Mouse (Mus musculus) thymus, adult 18-20 months (tissue): ENCODE measurements around the gene Hdac5.
A peak's percentile ranks its signal among the peaks of the same experiment; 100 is the strongest.

ENCODE experiments used
- DNase-seq, 2 experiments: peaks; one replicate each; pipeline ENCODE4 v3.0.0; 2022; ENCODE audit warnings: mixed read lengths in 2 of 2

Hdac5 gene

GRCm38 (mm10) chr11:102230006-102230741, at the start of gene Hdac5:
Gene Hdac5, minus strand, starts transcription at chr11:102230166.
- peak; percentile 94 to 96 for DNase-seq

- DNase-seq, result no peak
Observed at GRCm38 (mm10) chr11:102279595-102279994, 49.6 kb upstream of the Hdac5 start.

- DNase-seq, result no peak
Observed at GRCm38 (mm10) chr11:102277754-102278153, 47.8 kb upstream of the Hdac5 start.

GRCm38 (mm10) chr11:102276411-102276915, 46.5 kb upstream of the Hdac5 start:
- DNase-seq, result no peak

GRCm38 (mm10) chr11:102268520-102269244, 38.7 kb upstream of the Hdac5 start, which contains the start of gene Asb16:
Gene Asb16, plus strand, starts transcription at chr11:102268743.
- no peak for DNase-seq

GRCm38 (mm10) chr11:102267480-102267879, 37.5 kb upstream of the Hdac5 start:
- peak; percentile 23 to 24 for DNase-seq

DNA sequence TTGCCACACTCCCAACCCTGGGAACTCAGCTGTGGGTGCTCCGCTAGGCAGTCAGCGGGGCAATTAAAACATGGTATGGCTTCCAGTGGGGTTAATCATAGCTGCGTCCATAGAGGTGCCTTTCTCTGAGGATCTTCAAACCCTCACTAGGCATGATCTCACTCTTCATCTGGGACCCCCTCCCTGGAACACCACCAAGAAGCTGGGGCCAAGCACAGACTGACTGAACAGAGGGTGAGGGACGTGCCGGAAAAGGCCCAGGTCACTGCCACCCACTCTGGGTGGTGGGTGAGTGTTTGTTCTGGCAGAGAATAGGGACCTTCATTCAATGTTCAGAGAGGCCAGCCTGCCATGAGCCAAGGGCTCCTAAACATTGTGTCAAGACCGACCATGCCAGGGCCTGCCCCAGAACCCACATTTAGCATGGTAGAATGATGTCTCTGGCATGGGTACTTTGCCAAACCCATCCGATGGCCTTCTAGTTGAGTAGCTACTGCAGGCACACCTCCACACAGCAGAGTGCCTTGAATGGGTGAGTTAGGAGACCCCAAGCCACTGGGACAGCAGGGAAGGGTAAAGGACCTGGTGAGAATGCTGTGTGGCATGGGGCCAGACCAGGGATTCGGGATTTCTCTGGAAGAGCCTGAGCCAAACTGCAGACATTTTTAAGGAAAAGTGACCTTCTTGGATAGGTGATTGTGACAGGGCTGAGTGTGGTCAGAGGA, 36.8 kb upstream of the Hdac5 start:
- DNase-seq, result no peak

GRCm38 (mm10) chr11:102265816-102266215, 35.9 kb upstream of the Hdac5 start:
- DNase-seq, result no peak

DNA sequence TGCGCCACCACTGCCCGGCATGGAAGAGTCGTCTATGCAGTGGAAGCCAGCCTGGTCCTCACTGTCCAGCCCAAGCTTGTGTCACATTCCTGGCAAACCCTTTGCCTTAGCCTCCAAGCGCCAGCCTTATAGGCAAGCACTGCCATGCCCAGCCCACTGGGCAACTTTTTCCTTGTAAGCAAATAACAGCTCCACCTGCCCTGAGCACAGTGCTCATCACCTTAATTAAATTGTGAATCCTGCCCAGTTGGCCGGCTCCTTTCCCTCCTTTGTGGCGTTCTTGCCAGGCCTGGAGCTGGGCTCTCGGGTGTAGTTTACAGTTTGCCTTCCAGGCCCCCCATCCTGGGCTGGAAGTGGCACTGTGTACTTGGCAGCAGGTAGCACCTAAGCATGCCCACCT, 33.2 kb upstream of the Hdac5 start:
- DNase-seq, result no peak

- DNase-seq, result no peak
Observed at GRCm38 (mm10) chr11:102258521-102258920, 28.6 kb upstream of the Hdac5 start.

DNA sequence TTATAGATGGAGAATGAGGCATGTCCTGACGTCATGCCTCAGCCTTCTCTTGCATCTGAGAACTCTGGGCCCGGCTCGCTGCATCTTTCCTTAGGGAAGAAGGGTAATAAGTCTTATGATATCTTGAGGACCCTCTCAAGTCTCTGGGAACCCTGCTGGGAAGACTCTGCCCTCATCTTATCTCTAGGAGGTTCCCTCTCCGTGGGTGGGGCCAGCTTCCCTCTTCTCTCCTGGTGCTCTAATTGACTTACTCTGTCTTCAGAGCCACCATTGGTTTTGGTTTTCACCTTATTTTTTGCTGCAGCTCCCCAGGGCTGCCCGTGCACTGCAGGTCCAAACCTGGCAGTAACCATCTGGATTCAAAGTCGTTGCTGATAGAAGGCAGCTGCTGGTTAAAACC, 28.1 kb upstream of the Hdac5 start:
- no peak for DNase-seq

GRCm38 (mm10) chr11:102257514-102257913, 27.5 kb upstream of the Hdac5 start:
- no peak for DNase-seq

DNA sequence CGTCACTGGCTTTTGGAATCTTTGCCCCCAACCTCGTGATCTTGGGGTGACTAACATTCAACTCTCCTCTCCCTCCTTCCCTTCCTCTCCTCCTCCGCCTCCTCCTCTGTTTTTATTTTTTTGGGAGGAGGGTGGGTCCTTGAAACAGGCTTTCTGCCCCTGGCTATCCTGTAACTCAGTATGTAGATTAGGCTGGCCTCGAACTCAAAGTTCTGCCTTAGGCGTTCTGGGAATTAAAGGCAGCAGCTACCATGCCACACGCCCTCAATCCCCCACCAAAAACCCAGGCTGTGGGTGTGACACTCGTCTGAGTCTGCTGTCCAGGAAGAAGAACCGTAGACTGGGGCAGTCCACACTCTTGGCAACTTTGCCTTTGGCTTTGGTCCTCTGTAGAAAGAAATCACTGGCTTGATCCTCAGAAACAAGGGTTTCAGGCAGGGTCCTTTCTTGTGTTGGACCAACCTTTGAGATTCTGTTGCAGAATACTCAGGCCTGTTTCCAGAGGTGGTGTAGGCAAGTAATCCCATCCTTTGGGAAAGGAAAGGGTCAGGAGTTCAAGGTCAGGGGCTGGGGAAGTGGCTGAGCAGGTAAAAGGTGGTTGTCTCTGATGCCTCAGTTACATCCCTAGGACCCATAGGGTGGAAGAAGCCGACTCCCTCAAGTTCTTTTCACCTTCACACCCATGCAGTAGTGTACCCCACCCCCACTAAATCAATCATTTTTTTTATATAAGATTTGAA, 19.6 kb upstream of the Hdac5 start:
- no peak for DNase-seq

GRCm38 (mm10) chr11:102248630-102249230, 18.8 kb upstream of the Hdac5 start, which contains the start of gene BC030867:
Gene BC030867, plus strand, starts transcription at chr11:102248882.
- peak; percentile 75 to 82 for DNase-seq

DNA sequence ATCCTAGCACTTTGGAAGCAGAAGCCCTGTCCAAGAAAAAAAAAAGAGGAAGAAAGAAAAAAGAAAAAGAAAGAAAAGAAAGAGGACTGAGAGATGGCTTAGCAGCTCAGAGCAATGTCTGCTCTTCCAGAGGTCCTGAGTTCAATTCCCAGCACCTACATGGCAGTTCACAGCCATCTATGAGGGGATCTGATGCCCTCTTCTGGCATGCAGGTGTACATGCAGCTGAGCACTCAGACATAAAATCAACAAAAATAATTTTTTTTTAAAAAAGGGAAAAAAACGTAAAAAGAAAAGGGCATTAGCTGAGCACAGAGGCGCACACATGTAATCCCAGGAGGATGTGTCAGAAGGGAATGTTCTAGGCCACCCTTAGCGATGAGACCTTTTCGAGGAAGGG, 16.9 kb upstream of the Hdac5 start:
- no peak for DNase-seq

GRCm38 (mm10) chr11:102246273-102246635, 16.3 kb upstream of the Hdac5 start:
- no peak for DNase-seq

GRCm38 (mm10) chr11:102245581-102246272, 15.8 kb upstream of the Hdac5 start:
- no peak for DNase-seq

GRCm38 (mm10) chr11:102244926-102245449, 15.0 kb upstream of the Hdac5 start:
- DNase-seq, result no peak

DNA sequence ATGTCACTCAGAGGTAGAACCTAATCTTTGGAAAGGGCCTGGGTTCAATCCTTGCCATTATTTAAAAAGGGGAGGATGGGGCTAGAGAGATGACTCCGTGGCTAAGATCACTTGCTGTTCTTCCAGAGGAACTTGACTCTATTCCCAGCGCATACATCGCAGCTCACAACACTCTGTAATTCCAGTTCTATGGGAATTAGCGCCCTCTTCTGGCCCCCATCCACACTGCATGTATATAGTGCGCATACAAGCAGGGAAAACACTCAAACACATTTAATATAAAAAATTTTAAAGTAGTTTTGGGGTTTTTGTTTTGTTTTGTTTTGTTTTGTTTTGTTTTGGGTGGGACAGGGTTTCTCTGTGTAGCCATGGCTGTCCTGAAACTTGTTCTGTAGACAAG, 11.9 kb upstream of the Hdac5 start:
- DNase-seq, result no peak

DNA sequence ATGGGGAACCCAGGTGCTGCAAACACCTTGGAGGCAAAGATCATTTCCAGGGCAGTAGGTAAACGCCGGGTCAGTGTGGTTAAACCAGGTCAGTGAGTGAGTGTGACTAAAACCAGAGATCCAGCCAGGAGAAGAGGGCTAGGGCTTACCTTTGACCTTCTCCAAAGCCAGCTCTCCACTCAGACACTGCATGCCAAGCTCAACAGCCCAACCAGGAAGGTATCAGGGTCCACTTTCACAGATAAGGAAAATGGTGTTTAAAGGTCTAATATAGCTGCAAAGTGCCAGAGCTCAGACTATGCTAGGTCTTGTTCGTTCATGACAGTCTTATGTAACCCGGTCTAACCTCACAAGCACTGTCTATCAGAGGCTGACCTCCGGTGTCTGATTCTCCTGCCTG, 11.3 kb upstream of the Hdac5 start:
- DNase-seq, result no peak

- DNase-seq, result no peak
Observed at GRCm38 (mm10) chr11:102240636-102241035, 10.7 kb upstream of the Hdac5 start.
